Mouse (Mus musculus): ENCODE measurements around the gene Cd244a.

Gene Cd244a

GRCm38 (mm10) chr1:171643612-171644011, 84.6 kb downstream of the Cd244a start:
- in situ Hi-C loops (cut with MboI; ENCODE audit: low sequenced_read_pairs) = no loop called here

GRCm38 (mm10) chr1:171646429-171646940, 87.5 kb downstream of the Cd244a start:
- in situ Hi-C loops (cut with MboI; ENCODE audit: low sequenced_read_pairs) = no loop called here

GRCm38 (mm10) chr1:171647716-171648115, 88.7 kb downstream of the Cd244a start:
- in situ Hi-C loops (cut with MboI; ENCODE audit: low sequenced_read_pairs) = no loop called here

- in situ Hi-C loops (cut with MboI; ENCODE audit: low sequenced_read_pairs) = no loop called here
Measured at GRCm38 (mm10) chr1:171648840-171649239, 89.8 kb downstream of the Cd244a start.

GRCm38 (mm10) chr1:171652734-171653133, 93.7 kb downstream of the Cd244a start, which contains the start of gene Slamf7:
Gene Slamf7, minus strand, starts transcription at chr1:171653035.
- in situ Hi-C loops (cut with MboI; ENCODE audit: low sequenced_read_pairs) = no loop called here

DNA sequence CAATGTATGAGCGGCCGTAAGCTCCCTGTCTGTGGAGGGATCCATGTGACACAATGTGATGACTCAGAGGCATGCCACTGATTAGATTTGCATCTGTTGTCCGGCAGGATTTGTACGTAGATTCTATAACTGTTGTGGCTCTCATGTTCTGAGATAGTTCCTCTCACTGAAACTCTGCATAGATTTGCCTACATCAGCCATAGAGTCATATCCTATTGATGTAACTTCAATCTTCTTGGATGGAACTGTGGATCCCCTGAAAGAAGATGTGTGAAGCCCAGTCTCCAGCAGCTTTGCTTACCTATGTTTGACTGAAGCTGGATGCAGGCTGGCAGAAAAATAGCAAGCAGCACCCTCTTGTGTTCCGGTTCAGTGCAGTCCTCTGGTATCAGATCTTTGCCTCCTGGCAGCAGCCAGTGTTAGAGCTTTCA, 99.6 kb downstream of the Cd244a start:
- in situ Hi-C loops (cut with MboI; ENCODE audit: low sequenced_read_pairs) = no loop called here

Measured in CH12F3 (cell line).